Mouse (Mus musculus) liver, adult 2 months (tissue): ENCODE data around the gene Fer.

ENCODE experiments used
- CTCF ChIP-seq: fragments of 200-500 bp; IDR thresholded peaks from 2 replicates; pipeline ENCODE4 v1.5.1; 2011; ENCODE audit warnings: low read depth, low read length, control low read depth
- POLR2A ChIP-seq: fragments of 200-500 bp; IDR thresholded peaks from 2 replicates; pipeline ENCODE4 v1.6.1; 2011; ENCODE audit warnings: low read length, control low read depth; ENCODE audit not compliant: insufficient read depth; ENCODE audit errors: extremely low read depth

GRCm38 (mm10) chr17:64100172-64100510 lies 237.3 kb downstream of the Fer start:
- TF ChIP-seq POLR2A (no peak), CTCF (no peak)
